Mouse (Mus musculus) erythroblast, adult 5-6 weeks (primary cell): Measurements from ENCODE around the gene Mcm10. TPM values are rescaled to one million over a fixed set of nuclear protein-coding genes. Genes with fewer than 3 reads are reported as not detected.
"Not testable (repeated sequence)": the region's sequence is repeated elsewhere in the genome, so short reads cannot be mapped to it uniquely, and the experiment has no call there.

Experiments
- ATAC-seq: replicated peaks from 2 replicates; pipeline ENCODE4 v1.8.0; 2016; ENCODE audit warnings: moderate number of reproducible peaks, mild to moderate bottlenecking, moderate TSS enrichment, inconsistent platforms; ENCODE audit not compliant: poor library complexity, low FRiP score, severe bottlenecking
- total RNA-seq, 2 experiments: library from RNA; stranded (forward) in 1 of 2; stranded (reverse) in 1 of 2; fragments of 150-400 nt in 1 of 2; fragments of 200-764, 138-1000 nt in 1 of 2; gene quantifications; 2 replicates each; pipeline versions ENCODE4 v1.2.3 to v1.2.4; 2015 to 2017; ENCODE audit warnings: low replicate concordance in 2 of 2

Gene Mcm10
- total RNA-seq, 2 experiments from 2014 or later, result 33.5 to 36.1 TPM

GRCm38 (mm10) chr2:4988826-4989424 is 23.7 kb downstream of the Mcm10 start:
- ATAC-seq, result no peak

DNA sequence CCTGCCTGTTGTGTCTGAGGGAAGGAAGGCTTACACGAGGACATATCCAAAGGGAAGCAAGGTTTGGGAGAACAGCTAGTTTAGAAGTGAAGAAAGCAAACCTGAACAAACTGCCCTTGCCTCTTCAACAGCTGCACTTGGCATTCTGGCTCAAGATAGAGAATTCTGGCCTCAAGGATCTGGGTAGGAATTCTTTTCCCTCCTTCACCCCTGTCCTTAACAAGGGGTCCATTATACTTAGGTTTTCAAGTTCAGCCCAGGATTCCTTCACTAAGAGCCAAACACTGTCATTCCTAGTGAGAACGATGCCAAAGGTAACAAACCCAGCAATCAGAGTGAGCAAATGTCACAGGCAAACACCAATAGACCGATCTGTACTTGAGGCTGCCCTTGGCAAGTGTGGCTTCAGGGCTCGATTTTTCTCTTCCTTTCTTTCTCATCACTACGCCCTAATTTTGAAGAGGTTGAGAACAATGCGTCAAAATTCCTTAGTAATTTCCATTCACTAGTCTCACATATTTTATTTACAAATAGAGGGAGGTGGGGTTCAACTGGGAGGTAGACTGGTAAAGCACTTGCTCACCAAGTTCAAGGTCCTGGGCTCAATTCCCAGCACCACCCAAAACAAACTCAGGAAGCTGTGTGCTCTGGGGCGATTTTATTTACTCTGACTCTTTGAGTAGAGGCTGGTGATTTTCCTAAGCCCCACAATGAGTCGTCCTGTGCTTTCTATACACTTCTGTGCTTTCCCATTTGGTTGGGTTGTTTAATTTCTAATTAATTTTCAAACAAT is 25.0 kb downstream of the Mcm10 start:
- ATAC-seq, result no peak

- no peak for ATAC-seq
Observed at GRCm38 (mm10) chr2:4986798-4987197, 25.8 kb downstream of the Mcm10 start.

- ATAC-seq, result no peak
Observed at GRCm38 (mm10) chr2:4985000-4985399, 27.6 kb downstream of the Mcm10 start.

GRCm38 (mm10) chr2:4983987-4984386 is 28.6 kb downstream of the Mcm10 start:
- ATAC-seq, result no peak

GRCm38 (mm10) chr2:4978091-4978490 is 34.5 kb downstream of the Mcm10 start:
- ATAC-seq, result no peak

DNA sequence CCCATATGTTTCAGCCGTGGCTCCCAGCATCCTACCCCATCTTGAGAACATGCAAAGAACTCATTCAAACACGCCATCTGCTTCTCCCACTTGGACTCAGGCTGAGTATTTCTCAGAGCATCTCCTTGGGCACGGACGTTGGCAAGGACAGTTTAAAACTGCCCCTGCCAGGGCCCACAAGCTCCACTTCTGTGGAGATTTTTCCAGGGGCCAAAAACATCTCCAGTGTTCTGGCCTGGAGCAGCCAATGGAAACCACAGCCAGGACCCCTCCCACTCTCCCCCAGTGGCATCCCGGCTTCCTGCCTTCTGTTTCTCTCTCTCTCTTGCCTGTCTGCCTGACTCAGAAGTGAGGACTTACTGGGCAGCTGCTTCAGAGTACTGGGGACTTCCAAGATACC is 36.8 kb downstream of the Mcm10 start, which contains the start of gene Ucma:
TSS of gene Ucma (plus strand) at position 316 of the 400 bp plus-strand sequence.
- ATAC-seq, result no peak

GRCm38 (mm10) chr2:4969083-4969482 is 43.5 kb downstream of the Mcm10 start:
- no peak for ATAC-seq

GRCm38 (mm10) chr2:4967806-4968205 is 44.8 kb downstream of the Mcm10 start:
- ATAC-seq, result no peak

- ATAC-seq, result no peak
Observed at GRCm38 (mm10) chr2:4958039-4958438, 54.6 kb downstream of the Mcm10 start.

DNA sequence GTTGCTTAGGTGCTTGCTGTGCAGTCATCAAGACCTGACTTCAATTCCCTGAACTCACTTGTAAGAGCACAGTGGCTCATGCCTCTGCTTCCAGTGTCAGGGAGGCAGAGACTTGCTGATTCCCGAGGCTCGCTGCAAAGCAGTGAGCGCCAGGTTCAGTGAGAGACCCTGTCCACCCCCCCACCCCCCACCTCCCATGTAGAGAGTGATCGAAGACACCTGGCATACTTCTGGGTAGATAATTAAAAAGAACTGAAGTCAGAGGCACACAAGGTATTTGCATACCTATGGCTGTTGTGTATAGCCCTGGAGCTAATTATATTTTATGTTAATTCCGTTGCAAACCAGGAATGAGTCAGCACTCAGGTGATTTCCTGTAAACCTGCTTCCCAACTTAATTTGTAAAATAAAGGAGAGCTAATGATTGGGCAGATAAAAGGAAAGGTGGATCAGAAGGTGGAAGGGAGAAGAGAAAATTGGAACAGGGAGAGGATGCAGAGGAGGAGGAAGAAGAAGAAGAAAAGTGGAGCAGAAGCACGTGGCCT is 58.3 kb downstream of the Mcm10 start:
- no peak for ATAC-seq

- no peak for ATAC-seq
Observed at GRCm38 (mm10) chr2:4950986-4951385, 61.6 kb downstream of the Mcm10 start.

DNA sequence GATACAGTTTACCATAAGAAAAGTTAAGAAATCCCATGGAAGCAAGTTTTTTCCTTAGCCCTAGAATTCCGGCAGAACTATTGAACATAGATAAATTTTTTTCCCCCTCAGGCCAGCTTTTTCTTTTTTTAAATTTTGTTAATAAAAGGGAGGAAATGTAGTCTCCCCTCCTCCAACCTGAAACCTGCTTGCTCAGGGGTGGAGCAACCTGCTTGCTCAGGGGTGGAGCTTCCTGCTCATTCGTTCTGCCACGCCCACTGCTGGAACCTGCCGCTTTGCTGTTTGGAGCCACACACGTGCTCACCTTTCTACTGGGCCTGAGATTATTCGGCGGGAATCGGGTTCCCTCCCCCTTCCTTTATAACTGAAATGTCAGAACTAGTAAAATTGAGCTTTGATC is 62.9 kb downstream of the Mcm10 start:
- ATAC-seq, result not testable (repeated sequence)

DNA sequence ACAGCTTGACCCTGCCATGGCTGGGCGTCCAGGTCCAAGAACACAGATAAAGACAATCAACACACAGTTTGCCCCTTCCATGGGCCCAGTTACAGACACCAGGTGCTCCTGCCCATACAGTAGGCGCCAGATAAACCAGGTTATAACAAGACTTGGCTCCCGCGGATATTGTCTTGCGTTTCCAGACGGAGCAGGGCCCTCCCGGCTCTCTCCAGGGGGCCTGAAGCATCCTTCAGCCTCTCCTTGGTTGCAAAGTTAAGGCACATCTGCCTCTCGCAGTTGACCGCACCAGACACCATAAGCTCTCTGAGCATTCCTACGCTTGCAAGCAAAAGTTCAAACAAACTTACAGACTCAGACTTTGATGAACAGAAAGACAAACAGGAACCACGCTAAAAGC is 71.7 kb downstream of the Mcm10 start:
- ATAC-seq, result no peak

Other genes starting within 250 kb of the Mcm10 start
- gene Sephs1, start 131.2 kb downstream of the Mcm10 start, total RNA-seq (2015; ENCODE audit: low replicate concordance), result 4.4 and 9.4 TPM in 2 replicates
- 11.8 and 12.8 TPM in 2 replicates for gene Sephs1, start 131.2 kb downstream of the Mcm10 start, total RNA-seq (2017; ENCODE audit: low replicate concordance)
- gene Phyh, start 93.8 kb downstream of the Mcm10 start, total RNA-seq (2015; ENCODE audit: low replicate concordance), result 28.0 and 31.1 TPM in 2 replicates
- gene Phyh, start 93.8 kb downstream of the Mcm10 start, total RNA-seq (2017; ENCODE audit: low replicate concordance), result 7.5 and 14.3 TPM in 2 replicates
- not detected in 2 replicates for gene Ucma, start 36.7 kb downstream of the Mcm10 start, total RNA-seq (2015; ENCODE audit: low replicate concordance)
- not detected in 2 replicates for gene Ucma, start 36.7 kb downstream of the Mcm10 start, total RNA-seq (2017; ENCODE audit: low replicate concordance)
- gene Optn, start 51.3 kb upstream of the Mcm10 start, total RNA-seq (2015; ENCODE audit: low replicate concordance), result 111 and 123 TPM in 2 replicates
- gene Optn, start 51.3 kb upstream of the Mcm10 start, total RNA-seq (2017; ENCODE audit: low replicate concordance), result 325 and 443 TPM in 2 replicates
- not detected in 2 replicates for gene Ccdc3, start 125.0 kb upstream of the Mcm10 start, total RNA-seq (2015; ENCODE audit: low replicate concordance)
- not detected in 2 replicates for gene Ccdc3, start 125.0 kb upstream of the Mcm10 start, total RNA-seq (2017; ENCODE audit: low replicate concordance)